Mouse (Mus musculus): ENCODE measurements around the gene Ipmk.

Ipmk gene

DNA sequence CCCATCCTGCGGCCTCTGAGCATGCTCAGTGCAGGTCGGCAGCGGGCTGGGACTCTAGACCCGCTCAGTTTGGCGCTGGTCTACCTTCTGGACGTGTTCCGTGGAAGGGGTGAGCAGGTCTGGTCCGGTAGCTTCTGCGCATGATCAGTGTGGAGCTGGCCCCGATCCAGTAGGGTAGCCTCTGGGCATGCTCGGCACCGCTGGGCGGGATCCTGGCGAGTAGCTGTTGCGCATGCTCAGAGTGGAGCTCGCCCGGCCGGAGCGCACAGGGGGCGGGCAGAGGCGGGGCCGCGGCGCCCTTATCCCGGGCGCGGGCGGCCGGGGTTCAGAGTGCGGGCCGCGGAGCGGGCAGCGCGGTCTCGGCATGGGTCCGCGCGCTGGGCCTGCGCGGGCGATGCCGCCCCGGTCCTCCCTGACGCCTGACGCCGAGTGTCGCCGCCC lies at the start of gene Ipmk:
Ipmk (plus strand) TSS at position 255 of the 441 bp plus-strand sequence.
- peak; percentile 96 to 98 for DNase-seq (ENCODE audit: low spot score in 2 of 2)

DNA sequence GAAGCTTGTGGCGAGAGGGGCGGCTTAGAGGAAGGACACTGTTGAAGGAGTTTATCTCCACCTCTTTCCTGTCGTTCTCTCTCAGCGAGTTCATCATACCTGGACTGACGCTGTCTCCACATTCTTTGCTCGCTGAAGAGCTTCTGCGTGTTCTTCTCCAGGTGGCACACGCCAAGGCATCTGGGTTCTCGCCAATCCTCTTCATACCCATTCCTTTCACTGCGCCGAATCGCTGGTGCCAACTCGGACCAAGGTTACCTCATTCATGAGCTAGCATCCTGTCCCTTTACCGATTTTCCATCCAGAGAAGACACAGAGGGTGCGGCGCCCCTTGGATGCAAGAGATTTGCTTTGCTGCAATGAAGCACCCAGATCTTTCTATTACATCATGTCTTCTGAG lies 47.4 kb upstream of the Ipmk start:
- DNase-seq (ENCODE audit: low spot score in 2 of 2): no peak

DNA sequence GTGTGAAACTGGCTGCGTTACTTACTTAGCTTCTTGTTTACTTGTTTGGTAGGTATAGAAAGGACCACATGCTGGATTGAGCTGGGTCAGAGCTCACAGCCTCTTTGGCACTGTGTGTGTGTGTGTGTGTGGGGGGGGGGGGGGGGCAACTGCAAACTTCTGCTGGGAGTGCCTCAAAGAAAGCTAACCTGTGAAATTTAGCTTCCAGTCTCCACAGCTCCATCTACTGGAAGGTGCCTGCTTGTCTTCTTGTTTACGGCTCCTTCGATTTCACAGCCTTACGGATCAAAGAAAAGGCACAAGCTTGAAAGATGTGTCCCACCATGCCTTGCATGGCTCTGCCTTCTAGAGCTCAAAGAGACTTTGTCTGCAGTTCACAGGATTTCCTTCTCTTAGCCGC lies 45.1 kb upstream of the Ipmk start:
- DNase-seq (ENCODE audit: low spot score in 2 of 2): no peak

DNA sequence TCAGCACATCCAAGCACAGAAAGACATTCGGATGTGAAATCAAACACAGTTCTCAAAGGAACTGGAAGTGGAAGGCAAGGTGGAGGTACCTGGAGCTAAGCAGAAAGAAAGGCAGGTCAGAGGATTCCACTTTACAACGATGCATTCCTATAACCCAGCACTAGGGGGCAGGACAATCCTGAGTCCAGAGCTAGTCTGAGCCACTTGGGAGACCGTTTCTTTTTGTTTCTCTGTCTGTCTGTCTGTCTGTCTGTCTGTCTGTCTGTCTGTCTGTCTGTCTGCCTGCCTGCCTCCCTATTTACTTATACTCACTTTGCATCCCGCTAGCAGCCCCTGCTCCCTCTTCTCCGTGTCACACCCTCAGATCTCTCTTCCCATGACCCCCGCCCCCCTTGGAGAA lies 41.4 kb upstream of the Ipmk start:
- DNase-seq (ENCODE audit: low spot score in 2 of 2): peak in 1 of 2 experiments; percentile 29

DNA sequence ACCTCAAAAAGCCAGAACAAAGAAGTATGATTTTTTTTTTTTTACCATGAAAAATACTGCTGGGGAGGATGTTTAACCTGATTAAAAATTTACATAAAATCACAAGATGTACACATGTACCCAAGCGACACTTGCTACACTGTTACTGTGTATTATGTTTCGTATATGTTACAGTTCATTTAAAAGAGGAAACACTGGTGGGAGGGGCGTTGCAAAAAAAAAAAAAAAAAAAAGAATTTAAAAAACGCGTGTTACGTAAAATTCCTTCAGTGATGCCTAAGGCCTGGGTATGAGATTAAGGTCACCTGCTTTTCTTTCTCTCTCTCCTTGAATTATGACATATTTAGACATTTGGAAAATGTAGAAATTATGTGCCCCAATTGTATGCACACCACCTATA lies 40.8 kb upstream of the Ipmk start:
- DNase-seq (ENCODE audit: low spot score in 2 of 2): no peak

DNA sequence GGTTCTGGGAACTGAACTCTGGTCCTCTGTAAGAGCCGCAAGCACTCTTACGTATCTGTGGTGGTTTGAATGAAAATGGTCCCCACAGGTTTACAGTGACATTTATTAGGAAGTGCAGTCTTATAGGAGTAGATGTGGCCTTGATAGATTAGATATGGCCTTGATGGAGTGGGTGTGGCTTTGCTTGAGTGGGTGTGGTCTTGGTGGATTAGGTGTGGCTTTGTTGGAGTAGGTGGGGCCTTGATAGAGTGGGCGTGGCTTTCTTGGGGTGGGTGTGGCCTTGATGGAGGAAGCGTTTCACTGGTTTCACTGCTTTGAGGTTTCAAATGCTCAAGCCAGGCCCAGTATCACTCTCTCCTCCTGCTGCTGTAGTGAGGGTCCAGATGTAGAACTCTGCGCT lies 39.4 kb upstream of the Ipmk start:
- no peak for DNase-seq (ENCODE audit: low spot score in 2 of 2)

DNA sequence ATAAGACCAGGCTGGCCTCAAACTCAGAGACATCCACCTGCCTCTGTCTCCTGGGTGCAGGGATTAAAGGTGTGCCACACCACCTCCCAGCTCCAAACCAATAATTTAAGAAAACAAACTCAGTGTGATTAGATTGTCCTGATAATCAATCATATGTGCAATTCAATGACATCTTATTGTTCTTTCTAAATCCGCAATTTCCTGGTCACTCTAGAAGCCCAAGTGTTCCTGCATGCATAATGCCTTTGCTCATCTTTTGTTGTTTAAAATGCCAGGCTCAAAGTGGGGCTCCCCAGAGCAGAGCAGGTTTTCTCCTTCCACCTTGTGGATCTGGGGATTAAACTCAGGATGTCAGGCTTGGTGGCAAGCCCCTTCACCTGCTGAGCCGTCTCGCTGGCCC lies 37.3 kb upstream of the Ipmk start:
- DNase-seq (ENCODE audit: low spot score in 2 of 2): no peak

DNA sequence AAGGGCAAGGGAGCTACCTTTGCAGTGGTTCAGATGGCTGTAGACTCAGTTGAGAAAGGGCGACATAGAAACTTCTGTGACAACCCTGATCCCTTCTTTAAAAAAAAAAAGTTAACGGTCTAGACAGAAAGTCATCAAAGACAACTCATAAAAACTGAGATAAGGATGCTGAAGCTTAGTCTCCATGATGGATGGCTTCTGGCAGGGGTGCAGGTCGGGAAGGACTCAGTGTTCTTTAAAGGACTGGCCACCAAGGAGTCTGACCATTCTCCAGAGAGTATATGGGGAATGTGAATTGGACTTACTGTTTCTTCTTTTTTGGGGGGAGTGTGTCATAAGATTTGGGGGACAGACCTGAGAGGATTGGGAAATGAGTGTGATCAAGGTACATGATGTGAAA lies 33.0 kb upstream of the Ipmk start:
- no peak for DNase-seq (ENCODE audit: low spot score in 2 of 2)

DNA sequence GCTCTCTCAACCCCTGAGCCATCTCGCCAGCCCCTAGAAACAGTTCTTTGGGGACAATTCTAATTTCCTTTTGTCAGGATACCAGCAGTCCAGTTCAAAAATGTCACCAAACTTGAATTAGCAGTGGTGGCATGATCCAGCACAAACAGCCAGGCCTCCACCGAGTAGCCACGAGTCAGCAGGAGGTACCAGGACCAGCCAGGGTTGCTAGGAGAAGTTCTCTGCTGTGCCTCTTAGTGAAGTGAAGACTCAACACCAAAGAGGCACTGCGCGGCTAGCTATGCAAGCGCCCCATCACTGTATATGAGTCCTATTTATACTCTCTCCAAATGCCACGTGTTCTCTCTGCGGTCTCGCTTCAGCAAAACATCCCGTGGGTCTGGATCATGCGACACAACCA lies 31.5 kb upstream of the Ipmk start:
- no peak for DNase-seq (ENCODE audit: low spot score in 2 of 2)

DNA sequence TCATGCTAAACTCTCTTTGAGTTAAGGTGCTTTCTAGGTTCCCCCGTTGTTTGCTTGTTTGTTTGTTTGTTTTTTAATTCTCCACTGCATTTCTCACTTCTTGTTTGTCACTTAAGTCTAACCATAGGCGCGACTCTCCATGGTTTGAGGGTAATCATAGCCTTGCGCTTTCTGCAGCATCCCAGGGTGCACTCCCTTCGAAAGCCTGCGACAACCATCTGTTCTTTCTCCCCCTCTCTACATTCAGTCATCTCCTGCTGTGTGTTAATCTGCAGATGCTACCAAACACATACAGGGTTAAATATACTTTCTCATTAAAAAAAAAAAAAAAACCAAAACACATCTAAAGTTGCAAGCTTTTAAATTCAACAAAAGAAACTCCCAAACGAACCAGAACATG lies 31.1 kb upstream of the Ipmk start:
- no peak for DNase-seq (ENCODE audit: low spot score in 2 of 2)

DNA sequence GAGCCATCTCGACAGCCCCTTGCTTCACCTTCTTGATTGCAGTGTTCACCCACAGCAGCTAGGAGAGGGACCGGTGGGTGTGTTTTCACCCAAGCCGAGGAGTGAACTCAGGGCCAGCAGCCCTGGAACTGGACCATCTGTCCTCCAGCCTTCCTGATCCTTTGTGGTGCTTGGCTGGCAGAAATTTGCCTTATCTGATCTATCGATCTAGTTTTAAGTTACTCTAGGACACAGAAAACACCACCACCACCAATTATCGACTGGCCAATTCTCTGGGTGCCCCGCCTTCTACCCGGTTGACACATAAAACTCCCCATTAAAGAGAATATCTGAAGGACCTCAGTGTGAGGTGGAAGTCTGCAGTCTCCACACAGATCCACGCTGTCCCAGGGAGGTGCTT lies 23.9 kb upstream of the Ipmk start:
- no peak for DNase-seq (ENCODE audit: low spot score in 2 of 2)

DNA sequence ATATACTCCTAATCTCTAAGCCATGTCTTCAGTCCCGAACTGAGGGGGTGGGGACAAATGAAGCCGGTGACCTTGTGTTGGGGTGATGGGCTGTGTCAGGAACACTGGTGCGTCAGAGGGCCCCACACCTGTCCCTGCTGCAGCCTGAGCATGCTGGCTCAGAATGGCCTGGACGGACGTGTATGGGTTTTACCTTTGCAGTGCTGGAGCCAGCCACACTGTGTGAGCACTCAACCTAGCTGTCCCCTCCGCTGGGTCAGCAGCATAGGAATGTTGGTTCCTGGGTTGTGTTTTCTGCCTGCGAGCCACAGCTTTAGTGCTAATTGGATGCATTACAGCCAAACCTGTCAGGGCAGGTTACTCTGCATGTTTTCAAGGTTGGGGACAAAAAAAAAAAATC lies 21.4 kb upstream of the Ipmk start:
- no peak for DNase-seq (ENCODE audit: low spot score in 2 of 2)

DNA sequence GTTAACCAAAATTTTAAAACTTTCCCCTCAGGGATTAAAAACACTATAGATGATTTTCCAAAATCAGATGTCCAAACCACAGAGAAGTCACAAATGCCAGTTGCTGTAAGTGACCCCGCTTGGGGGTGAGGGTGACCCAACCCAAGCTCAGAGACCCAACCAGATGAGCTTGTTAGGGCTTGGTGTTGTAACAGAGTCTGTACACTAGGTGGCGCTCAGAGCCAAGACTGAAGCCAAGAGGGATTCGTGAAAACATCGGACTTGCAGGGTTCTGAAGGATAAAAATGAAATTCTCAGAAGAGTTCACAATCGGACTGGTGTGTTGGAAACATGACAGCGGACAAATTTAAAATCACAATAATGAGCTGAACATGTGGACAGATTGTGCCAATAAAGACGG lies 20.8 kb upstream of the Ipmk start:
- peak; percentile 28 to 58 for DNase-seq (ENCODE audit: low spot score in 2 of 2)

DNA sequence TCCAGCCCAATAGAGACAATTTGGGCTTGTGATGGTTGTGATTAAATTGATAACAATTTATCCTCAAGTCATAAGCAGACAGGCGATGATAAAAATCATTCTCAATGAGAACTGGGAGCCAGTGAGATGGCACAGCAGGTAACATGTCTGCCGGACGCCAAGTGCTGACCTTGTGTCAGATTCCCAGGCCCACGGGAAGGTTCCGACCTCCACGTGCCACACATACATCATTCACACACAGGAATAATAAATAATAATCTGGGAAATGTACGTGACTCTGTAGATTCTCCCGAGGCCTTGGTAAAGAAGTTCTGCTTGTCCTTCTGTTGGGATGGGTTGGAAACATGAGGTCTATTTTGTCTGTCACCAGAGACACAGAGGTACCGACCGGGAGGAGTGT lies 20.2 kb upstream of the Ipmk start:
- no peak for DNase-seq (ENCODE audit: low spot score in 2 of 2)

DNA sequence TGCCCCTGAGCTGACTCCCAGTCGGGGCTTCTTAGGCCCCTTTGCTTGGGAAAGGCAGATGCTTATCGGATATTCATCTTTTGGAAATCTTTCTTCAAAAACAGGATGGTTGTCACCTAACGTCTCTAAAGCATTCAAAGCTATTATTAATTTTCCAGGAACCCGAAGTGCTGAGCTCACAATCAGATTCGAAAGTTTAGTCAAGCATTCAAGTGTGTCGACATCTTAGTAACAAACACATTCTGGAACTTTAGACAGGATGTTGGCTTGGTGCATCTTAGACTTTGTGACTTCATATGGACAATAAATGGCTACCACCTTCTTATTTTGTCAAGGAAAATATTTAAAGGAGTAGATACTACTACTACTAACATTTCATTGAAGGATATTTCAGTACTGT lies 19.2 kb upstream of the Ipmk start:
- DNase-seq (ENCODE audit: low spot score in 2 of 2): no peak

DNA sequence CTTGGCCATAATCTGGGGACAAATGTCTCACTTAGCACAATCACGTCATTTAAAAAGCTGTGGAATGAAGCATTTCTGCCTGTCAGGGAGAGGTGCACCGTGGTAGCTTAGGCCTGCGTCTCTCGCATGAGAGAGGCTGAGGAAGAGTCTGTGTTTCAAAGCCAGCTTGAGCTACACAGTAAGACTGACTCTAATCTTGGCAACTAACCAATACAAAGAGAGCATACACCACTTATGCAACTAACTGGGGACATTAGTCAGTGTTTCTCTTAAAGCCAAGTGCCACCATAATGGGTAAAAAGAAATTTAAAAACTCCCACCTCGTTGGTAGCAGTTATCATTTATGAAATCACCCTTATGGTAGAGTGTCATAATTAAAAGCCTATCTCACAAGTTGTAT lies 18.7 kb upstream of the Ipmk start:
- no peak for DNase-seq (ENCODE audit: low spot score in 2 of 2)

DNA sequence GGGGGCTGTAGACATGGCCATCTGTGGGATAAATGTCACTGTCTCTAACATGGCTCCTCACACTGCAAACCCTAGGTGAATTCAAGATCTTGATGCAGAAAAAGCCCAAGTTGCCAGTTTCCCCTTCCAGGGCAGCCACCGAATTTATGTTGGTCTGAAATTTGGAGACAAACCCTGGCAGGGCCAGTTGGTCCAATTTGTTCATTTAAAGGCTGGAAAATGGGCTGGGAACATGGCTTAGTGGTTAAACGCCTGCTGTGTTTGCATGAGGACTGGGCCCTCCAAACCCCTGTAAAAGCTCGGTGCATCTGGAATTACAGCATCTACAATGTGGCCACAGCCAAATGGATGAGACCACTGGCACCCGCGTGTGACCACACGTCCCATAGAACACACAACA lies 18.3 kb upstream of the Ipmk start:
- DNase-seq (ENCODE audit: low spot score in 2 of 2): no peak

DNA sequence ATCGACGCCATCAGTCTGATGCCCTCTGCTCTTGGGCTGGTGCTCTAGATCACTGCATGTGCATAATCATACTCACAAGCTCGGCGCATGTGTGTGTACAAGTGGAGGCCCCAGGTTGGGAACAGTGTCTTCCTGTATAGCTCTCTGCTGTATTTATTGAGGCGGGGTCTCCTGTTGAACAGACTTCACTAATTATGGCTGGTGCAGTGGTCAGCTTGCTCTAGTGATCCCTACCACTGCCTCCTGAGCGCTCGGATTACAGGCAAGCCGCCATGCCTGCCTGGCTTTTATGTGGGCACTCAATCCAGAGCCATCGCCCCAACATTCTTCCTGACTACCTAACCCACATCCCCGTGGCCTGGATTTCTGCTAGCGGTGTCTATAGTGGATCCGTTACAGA lies 17.5 kb upstream of the Ipmk start:
- DNase-seq (ENCODE audit: low spot score in 2 of 2): no peak

DNA sequence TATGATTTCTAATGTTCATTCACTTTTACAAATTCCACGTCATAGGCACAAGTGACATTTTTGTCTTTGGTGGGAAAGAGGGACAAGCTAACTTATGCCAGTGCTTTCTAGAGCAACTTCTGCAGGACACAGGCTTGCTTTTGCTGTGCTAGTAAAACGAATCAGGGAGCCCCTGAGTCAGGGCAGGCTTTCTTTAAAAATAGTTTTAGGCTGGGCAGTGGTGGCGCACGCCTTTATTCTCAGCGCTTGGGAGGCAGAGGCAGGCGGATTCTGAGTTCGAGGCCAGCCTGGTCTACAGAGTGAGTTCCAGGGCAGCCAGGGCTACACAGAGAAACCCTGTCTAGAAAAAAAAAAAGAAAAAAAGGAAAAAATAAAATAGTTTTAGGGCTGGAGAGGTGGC lies 15.7 kb upstream of the Ipmk start:
- no peak for DNase-seq (ENCODE audit: low spot score in 2 of 2)

DNA sequence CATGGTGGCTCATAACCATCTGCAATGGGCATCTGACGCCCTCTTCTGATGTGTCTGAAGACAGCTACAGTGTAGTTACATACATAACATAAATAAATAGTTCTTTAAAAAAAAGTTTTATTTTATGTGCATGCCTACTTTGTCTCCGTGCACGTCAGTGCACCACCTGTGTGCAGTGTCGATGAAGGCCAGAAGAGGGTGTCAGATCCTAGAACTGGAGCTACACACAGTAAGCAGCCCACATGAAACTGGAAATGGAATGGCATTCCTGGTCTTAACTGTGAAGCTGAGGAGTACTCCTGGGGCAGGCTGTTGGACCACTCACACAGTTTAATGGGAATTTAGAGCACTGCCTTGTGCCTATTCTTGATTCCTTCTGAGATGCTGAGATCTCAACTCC lies 15.2 kb upstream of the Ipmk start:
- no peak for DNase-seq (ENCODE audit: low spot score in 2 of 2)

DNA sequence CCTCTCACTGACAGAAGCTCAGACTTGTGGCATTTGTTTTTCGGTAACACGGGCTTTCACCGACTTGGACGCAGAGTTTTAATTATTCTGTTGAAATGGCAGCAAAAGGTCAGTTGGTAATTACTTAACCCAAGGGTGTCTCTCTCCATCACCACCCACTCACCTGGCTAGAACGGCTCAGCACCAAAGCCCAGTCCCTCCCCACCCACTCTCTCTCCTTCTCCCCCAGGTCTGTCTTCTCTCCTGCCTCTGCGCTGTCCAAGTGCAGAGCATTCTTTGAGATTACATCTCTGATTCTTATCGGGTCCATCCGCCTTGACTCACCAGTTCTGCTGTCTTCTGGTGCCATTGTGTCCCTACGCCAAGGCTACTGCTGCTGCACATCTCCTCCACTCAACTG lies 14.7 kb upstream of the Ipmk start:
- no peak for DNase-seq (ENCODE audit: low spot score in 2 of 2)

DNA sequence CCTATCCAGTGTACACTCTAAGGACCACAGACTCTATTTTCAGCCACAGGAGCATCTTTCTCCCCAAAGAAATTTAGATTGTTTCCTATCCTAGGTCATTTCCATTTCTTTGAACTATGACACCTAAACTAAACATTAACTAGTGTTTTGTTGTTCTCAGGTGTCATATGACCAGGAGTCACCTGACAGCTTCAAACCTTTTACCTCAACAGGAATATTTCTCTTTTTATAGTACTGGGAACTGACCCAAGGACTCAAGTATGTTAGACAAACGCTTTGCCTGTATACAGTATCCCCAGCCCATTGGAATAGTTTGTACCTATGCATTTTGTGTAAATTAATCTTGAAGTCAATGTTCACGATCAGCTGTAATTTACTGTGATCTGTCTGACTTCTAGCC lies 9.8 kb upstream of the Ipmk start:
- DNase-seq (ENCODE audit: low spot score in 2 of 2): no peak

DNA sequence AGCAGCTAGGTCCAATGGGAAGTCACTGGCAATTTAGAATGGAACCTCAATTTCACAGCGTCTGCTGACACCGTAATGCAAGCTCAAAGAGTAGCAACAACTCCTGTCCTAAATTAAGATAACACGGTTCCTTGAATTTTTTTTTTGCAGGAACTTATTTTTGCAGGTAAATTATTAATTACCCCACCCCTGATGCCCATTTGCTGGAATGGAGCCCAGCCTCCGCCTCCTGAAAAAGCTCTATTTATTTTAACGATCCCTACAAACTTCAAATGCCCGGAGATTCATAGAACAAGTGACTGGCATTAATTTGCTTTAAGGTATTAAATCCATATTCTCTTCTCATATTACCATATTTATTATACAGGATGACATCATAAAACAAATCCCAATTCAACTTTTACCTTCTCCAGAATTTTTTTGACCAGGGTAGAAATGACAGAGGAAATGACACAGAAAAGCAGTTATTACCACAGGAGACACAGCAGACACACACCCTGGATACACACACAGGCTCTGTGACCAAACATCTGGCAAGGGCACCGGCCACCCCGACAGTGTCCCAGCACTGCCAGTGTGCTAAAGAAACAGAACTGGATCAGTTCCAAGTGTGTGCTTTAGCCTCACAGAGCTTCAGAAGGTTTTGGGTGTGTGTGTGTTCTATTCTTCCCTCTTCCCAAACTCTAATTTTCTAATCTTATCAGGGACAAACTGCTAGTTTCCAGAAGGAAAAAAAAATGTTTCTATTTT lies 9.2 kb upstream of the Ipmk start:
- no peak for DNase-seq (ENCODE audit: low spot score in 2 of 2)

DNA sequence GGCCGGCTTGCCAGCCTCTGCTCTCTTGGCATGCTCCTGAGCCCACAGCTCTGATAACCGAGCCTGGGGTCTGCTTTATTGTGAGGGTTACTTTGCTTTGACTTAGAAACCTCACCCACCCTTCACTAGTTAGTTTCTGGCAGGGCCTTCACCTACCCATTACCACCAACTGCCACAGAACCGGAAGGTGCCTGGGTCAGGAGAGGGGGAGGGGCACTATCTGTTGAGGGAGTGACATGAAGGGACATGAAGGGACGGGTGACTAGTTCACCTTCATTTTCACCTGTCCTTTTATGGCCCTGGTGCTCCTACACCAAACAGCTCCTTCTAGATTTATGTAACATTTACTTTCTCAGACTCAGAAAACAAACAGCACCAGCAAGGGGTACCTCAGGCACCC lies 8.1 kb upstream of the Ipmk start:
- DNase-seq (ENCODE audit: low spot score in 2 of 2): no peak

Measured in spleen, postnatal 14 days (tissue).